Mouse (Mus musculus) thymus, postnatal 4 days (tissue): ENCODE data around the gene Prrt2.

ENCODE experiments used
- DNase-seq: peaks from one replicate; pipeline ENCODE4 v3.0.0; 2021

Gene Prrt2

DNA sequence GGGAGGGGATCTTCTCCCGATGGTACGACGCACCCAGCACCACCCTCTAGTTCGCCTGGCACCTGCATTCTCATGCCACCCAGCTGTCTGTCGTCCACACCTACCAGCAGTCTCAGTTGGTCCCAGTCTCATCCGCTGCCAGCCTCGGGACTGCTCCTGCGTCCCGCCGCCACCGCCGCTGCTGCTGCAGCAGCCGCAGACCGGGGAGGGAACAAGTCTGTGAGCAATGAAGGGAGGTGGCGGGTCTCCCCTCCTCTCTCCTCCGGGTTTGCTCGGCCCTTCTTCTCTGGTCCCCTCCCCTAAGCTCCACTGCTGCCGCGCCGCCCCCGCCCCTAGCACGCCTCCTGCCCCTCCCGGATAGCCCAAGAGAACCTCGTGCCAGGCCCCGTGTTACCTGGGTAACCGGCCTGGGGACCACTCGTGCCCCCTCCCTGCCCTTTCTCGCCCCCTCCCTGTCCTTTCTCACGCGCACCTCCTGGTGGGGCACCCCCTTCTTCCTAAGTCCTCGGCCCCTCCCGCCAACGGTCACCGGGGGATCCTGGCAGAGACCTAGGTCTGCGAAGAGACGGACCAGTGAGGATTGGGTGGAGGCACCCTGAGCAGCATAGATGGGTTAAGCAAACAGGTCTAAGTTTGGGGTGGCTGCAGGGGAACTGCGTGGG, at the start of gene Prrt2, which contains the start of gene Gm42742:
Gene Prrt2, minus strand, starts transcription at position 311 of the 662 bp plus-strand sequence.
Gene Gm42742, minus strand, starts transcription at position 197 of the 662 bp plus-strand sequence.
- peak; percentile 78 for DNase-seq

DNA sequence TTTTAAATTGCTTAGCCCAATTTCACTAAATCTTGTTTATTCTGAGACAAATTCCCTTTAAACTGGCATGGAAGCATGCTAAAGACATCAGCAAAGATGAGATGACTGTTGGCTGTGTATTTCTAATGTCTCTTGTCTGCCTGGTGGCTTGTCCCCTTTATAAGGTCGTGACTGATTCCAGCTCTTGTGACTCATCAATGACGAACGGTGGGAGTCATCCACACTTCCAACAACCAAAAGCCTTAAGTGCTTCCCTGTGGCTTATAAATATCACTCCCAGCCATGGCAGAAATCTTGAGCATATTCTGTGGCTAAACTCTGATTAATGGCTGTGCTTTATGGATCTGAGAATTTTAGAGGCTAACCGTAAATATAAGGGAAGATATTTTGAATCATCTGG, 45.3 kb upstream of the Prrt2 start:
- no peak for DNase-seq

DNA sequence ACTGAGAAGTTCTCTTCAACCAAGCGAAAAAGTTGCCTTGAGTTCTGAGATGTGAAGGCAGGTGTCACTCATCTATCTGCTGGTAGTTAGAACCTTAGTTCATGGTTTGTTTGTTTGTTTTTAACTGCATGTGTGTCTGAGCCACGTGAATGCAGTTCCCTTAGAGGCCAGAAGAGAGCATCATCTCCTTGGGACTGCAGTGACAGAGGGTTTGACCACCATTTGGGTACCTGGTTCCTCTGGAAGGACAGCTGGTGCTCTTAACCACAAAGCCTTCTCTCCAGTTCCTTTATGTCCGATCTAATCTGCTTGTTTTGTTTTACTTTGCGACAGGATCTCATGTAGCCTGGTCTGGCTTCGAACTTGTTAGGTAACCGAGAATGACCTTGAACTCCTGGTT, 44.5 kb upstream of the Prrt2 start:
- DNase-seq = no peak

DNA sequence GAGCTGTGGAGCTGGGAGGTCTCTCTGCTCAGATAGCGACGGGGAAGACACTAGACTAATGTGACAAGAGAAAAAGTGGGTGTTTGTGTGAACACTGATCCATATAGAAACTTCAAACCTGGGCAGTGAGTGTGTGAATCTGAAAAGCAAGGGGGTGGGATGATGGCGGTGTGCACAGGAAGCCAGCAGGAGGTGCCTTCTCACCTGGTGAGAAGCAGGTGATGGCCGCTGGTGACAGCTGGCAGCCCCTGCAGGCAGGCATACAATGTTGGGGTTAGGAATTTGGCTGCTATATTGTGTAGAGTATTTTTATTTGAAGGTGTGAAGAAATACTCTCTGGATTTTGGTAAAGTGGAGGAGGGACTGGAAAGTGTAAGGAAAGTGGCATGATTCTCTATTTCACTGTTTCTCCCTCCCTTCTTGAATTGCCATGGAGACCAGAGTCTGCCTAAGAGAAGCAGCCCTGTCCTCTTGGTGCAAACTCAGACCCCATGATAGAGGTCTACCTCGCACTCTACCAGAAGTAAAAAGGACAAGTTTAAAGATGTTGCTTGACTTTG, 34.1 kb upstream of the Prrt2 start:
- peak; percentile 51 for DNase-seq

DNA sequence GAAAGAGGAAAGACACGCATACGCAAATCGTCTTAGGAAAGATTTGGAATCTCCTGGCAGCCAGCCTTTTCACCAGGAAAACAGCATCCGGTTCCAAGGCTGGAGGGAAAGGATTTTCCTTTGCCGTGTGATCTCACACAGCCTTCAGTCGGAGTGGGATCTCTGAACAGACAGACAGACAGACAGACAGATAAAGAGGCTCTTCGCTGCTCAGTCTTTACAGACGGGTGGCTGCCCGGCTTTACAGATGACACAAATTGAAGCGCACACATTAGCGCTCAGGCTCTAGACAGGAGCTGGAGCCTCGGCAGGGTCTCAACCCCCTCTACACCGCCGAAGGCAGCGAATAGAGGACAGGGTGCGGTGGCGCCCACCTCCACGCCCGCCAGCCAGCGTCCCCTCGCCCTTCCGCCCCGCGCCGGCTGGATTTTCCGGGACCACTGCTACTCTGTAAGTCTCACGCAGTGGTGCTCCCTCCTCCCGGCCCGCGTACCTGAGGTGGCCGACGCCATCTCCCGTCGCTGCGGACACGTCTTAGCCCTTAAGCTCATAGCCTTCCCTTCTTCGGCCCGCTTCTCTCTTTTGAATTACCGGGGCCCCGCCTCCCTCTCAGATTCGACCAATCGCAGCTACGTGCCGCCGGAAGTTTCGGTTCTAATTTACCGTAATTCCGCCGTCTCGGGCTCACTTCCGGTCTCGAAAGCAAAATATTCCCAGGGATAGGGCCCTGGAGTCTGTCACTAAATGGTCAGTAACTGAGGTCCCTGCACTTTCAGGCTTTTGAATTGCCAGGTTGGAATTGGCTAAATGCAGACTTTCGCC, 21.1 kb upstream of the Prrt2 start, which contains the start of gene Kif22:
Gene Kif22, minus strand, starts transcription at position 621 of the 822 bp plus-strand sequence.
- DNase-seq = peak; percentile 91

DNA sequence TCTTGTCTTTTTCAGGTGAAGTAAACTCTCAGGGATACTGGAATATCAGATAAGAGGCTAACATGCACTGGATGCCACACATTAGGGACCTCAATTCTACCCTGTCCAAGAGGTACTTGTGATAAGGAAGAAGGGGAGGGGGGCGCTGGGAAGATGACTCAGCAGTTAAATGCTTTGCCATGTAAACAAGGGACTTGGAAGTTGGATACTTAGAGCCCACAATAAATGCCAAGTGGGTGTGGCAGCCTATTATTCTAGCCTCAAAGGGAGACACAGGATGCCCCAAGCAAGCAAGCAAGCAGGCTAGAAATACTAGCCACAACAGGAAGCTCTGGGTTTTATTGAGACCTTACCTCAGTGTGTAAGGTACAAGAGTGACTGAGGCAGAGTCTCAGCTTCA, 10.2 kb upstream of the Prrt2 start:
- DNase-seq = no peak

DNA sequence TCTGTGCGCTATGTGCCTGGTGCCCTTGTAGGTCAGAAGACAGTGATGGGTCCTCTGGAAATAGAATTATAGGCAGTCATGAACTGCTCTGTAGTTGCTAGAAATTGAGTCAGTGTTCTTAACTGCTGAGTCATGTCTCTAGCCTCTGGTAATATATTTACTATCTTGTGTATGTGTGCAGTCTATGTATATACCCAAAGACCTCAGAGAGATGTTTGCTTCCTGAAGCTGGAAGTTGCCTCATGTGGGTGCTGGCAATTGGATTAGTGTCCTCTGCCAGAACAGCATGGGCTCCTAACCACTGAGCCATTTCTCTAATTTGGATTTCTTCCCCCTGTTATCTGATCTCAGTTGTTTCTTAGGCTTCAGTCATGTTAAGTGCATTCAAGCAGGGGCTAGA, 9.2 kb upstream of the Prrt2 start:
- no peak for DNase-seq

DNA sequence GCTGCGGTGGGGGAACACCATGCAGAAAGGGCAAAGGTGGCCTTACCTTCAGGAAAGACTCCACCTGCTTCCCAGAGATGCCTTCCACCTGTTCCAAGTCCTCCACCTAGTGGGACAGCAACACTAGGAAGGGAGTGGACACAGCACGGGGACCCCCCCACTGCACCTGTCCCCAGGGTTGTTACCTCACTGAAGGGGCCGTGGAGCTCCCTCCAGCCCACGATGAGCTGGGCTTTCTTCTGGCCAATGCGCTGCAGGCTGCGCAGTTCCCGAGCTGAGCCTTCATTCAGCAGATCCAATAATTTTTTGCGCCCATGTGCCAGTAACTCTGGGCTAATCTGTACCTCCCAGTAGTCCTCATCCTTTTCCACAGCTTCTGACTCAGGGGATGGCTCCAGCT, 6.9 kb upstream of the Prrt2 start:
- DNase-seq = no peak

DNA sequence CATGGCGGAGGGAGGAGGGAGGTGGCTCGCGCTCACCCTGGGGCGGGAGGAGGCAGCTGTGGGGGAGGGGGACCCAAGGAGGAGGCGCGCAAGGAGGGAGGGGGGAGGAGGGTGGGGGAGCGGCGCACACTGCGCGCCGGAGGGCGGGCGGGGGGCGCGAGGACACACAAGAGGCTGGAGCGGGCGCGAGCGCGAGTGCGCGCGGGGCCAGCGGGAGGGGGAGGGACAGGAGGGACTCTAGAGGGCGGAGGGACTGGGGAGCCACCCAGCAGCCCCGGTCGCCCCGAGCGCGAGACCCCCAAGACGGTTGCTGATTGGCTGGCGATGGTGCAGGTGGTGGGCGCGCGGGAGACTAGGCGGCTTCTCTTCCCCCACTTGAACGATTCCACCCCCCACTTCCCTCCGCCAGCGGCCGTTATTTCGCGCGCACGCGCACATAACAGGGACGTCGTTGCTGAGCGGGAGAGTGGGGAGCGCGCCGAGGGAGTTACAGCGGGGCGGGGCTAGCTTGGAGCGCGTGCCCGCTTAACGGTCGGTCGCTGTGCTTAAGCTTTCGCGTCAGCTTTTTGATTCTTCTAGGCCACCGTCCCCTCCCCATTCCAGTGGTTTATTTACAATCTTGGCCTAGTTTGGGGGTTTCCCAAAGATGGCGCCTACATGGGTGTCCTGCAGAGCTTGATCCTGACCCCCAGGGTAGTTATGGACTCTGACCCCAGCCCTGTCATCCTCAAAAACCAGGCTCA, 6.1 kb upstream of the Prrt2 start, which contains the start of gene Maz:
Gene Maz, minus strand, starts transcription at position 54 of the 743 bp plus-strand sequence.
- peak; percentile 99 for DNase-seq

DNA sequence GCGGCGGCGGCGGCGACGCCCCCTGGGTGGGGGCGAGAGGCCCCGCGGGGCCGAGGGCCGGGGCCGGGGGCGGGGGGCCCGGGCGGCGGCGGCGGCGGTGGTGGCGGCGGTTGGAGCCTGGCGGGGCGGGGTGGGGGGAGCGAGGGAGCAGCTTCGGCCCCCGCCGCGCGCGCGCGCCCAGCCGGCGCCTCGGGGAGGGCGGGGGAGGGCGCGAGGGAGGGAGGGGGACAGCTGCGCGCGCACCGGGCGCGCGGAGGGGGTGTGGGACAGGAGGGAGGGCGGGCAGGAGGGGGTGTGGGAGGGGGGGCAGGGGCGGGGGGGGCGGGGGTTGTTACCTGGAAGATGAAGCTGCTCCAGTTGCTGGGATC, 5.6 kb upstream of the Prrt2 start:
- DNase-seq = peak; percentile 94

DNA sequence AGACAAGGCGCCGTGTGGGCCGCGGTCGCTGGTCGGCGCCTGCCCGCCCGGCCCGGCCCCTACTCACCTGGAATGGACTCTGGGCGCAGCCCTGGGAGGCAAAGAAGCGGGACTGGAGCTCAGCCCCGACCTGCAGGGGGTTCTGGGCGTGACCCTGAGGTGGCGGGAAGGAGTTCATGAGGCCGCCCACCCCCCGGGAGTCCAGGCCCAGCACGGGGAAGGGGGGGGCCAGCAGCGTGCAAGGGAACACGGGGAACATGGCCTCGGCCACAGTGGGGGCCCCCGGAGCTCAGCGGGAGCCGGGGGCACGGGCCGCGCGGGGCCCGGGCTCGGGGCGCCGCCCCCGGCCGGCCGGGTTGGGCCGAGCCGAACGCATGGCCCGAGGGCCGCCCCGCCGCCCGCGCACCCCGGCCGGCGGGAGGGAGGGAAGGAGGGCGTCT, 5.2 kb upstream of the Prrt2 start:
- peak; percentile 86 for DNase-seq

DNA sequence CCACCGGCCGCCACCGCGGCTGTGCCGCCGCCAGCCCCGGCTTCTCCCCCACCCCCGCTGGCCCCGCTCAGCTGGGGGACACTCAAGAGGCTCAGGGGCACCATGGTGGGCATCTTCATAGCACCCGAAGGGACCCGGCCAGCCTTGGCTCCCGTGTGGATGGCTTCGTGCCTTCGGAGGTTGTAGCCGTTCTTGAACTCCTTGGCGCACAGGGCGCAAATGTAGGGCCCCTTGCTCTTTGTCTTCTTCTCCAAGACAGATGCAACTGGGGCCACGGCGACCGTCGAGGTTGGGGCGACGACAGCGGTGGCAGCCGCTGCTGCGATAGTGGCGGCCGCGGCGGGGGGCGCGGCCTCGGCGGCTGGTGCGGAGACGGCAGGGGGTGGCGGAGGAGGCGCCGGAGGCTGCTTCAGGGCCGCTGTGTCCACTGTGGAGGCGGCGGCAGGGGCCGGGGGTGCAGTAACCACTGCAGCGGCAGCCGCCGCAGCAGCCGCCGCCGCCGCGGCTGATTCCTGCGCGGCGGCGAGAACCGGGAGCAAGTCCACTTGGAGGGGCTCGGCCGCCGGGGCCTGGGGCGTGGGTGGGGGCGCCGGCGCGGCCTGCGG, 4.6 kb upstream of the Prrt2 start:
- peak; percentile 79 for DNase-seq

DNA sequence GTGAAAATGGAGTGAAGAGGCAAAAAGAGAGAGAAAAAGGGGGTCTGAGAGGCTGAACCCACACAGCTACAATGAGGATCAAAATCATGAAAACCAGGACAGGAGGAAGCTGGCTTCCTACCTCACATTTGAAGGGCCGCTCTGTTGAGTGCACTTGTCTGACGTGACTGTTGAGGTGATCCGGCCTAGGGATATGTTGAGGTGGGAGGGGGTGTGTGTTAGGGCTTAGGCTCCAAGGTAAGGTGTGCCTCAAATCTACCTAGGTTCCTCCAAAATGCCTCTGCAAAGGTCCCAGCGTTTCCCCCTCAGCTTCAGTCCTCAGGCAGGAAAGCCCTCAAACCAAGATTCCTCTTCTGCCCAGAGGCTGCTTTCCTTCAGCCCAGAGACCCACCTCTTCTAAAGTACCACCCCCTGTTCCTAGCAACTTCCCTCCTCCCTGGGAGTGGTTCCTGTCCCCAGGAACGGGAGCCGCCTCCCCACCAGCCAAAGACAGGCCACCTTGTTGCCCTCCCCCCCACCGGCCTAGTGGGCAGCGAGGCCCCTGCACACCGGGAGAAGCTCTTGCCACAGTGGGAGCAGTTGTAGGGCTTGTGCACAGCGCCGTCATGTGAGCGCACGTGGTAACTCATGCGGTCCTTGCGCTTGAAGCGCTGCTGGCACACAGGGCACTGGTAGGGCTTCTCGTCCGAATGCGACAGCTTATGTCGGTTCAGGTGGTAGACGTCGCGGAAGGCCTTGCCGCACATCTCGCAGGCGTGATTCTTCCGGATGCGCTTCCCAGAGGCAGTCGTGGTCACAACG, 3.9 kb upstream of the Prrt2 start:
- DNase-seq = peak; percentile 87

DNA sequence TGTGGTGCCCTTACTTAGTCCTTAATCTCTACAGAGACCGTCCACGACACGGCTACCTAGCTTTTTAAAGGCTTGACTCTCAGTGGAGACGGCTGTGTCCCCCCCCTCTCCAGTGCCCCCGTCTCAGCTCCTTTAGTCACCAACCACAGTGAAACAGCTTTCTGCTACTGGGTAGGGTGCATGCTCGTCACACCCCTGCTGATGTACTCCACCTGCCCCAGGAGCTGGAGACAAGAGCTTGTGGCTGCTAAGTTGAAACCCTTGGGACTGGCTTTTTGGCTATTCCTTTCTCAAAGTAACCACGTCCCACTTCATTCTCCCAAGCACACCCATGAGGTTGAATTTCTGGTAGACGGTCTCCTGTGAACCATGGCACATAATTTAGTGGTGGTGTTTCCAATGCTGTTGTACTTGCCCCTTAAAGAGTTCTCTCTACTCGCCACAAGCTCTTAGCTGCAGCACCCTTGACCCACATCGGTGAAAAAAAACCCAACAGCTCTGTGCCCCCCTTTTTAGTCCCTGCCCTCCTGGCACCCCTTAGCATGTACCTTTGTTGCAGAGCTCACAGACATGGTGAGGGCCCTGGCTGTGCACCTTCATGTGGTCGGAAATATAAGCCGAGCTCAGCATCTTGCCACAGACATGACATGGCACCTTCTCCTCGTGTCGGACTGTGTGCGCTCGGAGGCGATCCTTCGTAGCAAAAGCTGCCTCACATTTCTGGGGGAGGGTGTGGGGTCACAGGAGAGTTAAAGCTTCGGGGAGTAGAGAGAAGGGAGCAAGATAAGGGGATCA, 3.1 kb upstream of the Prrt2 start:
- peak; percentile 71 for DNase-seq

DNA sequence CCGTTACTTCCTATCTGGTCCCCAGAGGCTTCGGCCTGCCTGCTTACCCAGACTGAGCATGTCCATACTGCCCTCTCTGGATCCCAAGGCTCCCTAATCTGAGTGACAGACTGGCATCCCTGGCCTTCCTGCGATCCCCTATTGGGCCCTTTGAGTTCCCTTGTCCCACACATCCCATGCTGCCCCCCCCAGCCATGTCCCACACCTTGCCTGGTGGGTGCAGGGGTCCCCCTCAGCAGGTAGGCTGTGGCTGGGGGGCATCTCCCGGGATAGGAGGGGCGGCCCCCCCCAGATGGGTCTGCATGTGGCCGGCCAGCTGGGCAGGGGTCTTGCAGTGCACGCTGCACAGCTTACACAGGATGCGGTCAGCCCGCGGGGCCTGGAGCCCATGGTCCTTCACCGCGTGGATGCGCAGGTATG, 2.3 kb upstream of the Prrt2 start:
- DNase-seq = peak; percentile 54

DNA sequence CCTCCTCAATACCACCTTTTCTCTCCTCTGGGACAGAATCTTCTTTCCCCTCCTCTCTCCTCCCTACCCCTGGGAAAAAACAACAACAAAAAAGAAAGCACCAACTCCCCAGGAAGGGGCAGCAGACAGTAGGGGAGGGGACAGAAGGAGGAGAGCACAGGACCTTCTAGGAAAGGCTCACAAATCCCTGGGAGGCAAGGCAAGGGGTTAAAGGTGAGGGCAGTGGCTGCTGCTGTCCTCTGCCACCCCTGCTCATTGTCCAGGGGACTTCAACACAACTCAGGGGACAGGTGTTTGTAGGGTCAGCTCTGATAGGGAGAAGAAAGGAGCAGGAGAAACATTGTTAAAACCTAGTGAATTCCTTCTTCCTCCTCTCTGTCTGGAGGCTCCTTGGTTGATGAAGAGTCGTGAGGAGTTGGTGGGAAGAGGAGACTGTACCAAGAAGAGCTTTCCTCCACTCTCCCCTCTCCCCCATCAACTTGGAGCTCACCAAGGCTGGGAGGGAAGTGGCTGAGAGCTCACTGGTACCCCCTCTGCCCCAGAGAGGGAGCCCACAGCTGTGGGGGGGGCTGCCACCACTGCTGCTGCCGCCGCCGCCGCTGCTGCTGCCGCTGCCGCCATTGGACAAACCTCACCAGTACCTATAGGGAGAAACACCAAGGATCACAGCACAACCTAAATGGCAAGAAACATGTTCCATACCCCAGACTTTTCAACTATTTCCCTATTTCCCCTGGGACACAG, 1.7 kb upstream of the Prrt2 start:
- DNase-seq = peak; percentile 59

DNA sequence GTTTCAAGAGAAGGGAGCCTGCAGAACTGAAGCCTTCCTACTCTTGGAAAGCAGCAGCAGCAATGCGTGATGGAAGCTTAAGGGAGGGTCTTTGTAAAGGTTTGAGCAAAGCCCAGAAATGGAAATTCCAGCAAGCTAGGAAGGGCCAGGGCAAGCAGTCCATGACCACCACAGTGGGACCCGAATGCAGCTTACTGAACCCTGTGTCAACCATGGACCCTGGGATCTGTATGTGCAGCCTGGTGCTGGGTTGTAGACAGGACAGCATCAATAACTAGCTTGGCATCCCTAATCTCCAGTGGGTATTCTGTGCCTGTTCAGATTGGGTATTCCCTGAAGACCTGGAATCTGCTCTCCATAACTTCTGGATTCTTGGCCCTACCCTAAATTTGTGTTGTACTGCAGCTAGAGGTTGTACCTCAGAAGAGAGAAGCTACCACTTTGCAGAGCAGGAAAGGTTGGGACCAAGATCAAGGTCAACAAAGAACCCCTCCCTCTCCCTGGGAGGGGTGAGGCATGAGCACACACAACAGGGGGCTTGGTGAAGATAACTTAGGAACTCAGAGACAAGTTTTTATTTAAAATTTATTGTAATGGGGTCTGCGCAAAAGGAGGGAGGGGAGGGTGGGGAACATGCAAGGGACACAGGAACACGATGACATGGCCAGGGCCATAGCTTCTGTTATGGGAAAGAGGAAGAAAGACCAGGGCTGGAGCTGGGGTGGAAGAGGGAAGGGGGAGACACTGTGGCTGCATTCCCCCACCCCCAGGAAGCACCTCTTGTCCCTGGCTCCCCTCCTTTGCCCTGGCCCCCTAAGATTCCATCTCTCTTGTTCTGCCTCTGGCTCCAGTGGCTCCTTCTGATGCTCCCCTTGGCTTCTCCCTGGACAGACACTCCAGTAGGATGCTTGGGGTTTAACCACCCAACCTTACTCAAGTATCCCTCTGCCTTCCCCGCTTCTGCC, 834 bp upstream of the Prrt2 start:
- DNase-seq = peak; percentile 37

DNA sequence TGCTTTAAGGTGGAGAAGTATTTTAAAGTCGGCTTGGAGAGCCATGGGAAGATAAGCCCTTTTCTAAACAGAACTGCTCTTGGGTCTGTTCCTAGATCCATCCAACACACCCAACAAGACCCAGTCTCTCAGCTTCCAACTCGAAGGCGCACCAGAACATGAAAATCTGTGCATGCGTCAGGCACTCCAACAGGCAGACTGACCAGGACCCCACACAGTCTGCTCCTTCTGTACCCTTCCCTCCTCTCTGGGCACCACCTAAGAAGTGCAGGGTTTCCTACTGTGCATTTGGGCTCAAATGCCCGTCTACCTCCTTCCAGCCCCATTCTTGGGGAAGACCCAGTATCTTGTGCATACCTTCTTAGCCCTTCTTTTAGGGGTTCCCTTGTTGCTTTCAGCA, 520 bp downstream of the Prrt2 start:
- no peak for DNase-seq

DNA sequence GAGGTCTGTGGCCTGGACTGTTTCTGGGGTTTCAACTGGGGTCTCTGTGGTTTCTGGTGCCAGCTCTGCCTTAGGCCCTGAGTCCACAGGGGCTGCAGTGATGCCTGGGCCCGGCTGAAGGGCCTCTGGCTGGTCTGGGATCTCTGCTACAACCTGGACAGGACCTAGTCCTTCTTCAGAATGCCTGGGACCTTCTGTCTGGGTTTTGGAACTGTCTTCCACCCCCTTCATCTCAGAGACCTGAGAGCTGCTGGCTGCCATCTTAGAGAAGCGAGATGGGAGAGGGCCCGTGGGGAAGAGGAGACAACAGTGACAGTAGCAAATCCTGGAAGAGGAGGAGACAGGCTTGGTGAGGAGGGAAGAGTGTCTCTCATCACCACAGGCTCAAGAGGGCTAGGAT, 980 bp downstream of the Prrt2 start:
- DNase-seq = no peak
